Mouse (Mus musculus) myocyte (in vitro differentiated cells): ENCODE results near the gene Cabp7.

Experiments used
- CEBPB ChIP-seq: IDR thresholded peaks from 2 replicates; pipeline ENCODE4 v1.6.1; 2011; ENCODE audit warnings: mild to moderate bottlenecking, moderate library complexity; ENCODE audit not compliant: poor library complexity, insufficient read depth, severe bottlenecking
- E2F4 ChIP-seq: IDR thresholded peaks from one replicate; pipeline ENCODE4 v1.6.1; 2011; ENCODE audit warnings: mild to moderate bottlenecking, control low read depth, moderate library complexity; ENCODE audit not compliant: insufficient read depth
- MAX ChIP-seq: IDR thresholded peaks from one replicate; pipeline ENCODE4 v1.6.1; 2011; ENCODE audit warnings: low read depth, mild to moderate bottlenecking, control low read depth
- MYOD1 ChIP-seq, 3 experiments: IDR thresholded peaks; one replicate each; pipeline ENCODE4 v1.6.1; 2011; ENCODE audit warnings: control low read depth in 2 of 3, low read depth in 2 of 3, mild to moderate bottlenecking in 2 of 3, moderate library complexity in 1 of 3; ENCODE audit not compliant: insufficient read length in 2 of 3, control insufficient read depth in 1 of 3
- MYOG ChIP-seq, 3 experiments: IDR thresholded peaks; one replicate each; pipeline ENCODE4 v1.6.1; 2011; ENCODE audit warnings: control low read depth in 2 of 3, low read depth in 2 of 3, mild to moderate bottlenecking in 2 of 3; ENCODE audit not compliant: insufficient read length in 2 of 3, control insufficient read depth in 1 of 3, insufficient read depth in 1 of 3
- POLR2A ChIP-seq: IDR thresholded peaks from one replicate; pipeline ENCODE4 v1.6.1; 2011; ENCODE audit warnings: low read depth, mild to moderate bottlenecking, control low read depth, moderate library complexity; ENCODE audit not compliant: insufficient read length
- POLR2AphosphoS2 ChIP-seq: IDR thresholded peaks from one replicate; pipeline ENCODE4 v1.6.1; 2011; ENCODE audit warnings: low read depth, control low read depth; ENCODE audit not compliant: insufficient read length
- TCF12 ChIP-seq: IDR thresholded peaks from one replicate; pipeline ENCODE4 v1.6.1; 2011; ENCODE audit warnings: mild to moderate bottlenecking, control low read depth; ENCODE audit not compliant: poor library complexity, insufficient read depth, severe bottlenecking
- TCF3 ChIP-seq: IDR thresholded peaks from one replicate; pipeline ENCODE4 v1.6.1; 2011; ENCODE audit warnings: low read depth, control low read depth; ENCODE audit not compliant: insufficient read length
- USF1 ChIP-seq: IDR thresholded peaks from one replicate; pipeline ENCODE4 v1.6.1; 2011; ENCODE audit warnings: low read depth, mild to moderate bottlenecking, control low read depth, moderate library complexity

DNA sequence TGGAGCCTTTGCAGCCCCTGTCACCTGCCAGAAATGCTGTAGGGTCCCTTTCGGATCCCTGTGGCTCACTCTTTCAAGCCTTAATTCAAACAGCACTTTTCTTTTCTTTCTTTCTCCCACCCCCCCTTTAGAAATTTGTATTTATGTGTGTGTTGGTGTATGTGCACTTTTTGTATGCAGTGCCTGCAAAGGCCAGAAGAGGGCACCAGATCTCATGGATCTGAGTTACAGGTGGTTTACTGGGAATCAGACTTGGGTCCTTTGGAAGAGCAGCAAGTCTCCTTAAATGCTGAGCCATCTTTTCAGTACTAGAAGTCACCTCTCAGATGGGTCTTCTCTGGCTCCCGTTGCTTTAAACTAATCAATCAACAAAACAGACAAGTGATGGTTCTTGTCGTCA lies 7.5 kb upstream of the Cabp7 start:
- TF ChIP-seq POLR2A (no peak), TCF12 (no peak), MYOG (IDR thresholded peaks at IDR 0.05; ENCODE audit: control insufficient read depth in 1 of 3, insufficient read depth in 1 of 3, insufficient read length in 2 of 3, low read depth in 2 of 3) (no peak), E2F4 (no peak), MYOD1 (IDR thresholded peaks at IDR 0.05; ENCODE audit: control insufficient read depth in 1 of 3, insufficient read length in 2 of 3, low read depth in 2 of 3) (no peak), POLR2AphosphoS2 (no peak), MAX (no peak), TCF3 (no peak), CEBPB (no peak), USF1 (no peak)
